Mouse (Mus musculus) liver, embryonic 14 days (tissue): ENCODE data around the gene Vmn1r87. TPM values are rescaled to one million over a fixed set of nuclear protein-coding genes. Genes with fewer than 3 reads are reported as not detected.

Experiments
- polyA plus RNA-seq: library from polyadenylated mRNA; depleted of rRNA; stranded (reverse); fragments of >200 nt; gene quantifications from 2 replicates; pipeline ENCODE4 v1.2.3, GENCODE M21; 2012; rRNA removed

Vmn1r87 gene
- not detected in 2 replicates for polyA plus RNA-seq

DNA sequence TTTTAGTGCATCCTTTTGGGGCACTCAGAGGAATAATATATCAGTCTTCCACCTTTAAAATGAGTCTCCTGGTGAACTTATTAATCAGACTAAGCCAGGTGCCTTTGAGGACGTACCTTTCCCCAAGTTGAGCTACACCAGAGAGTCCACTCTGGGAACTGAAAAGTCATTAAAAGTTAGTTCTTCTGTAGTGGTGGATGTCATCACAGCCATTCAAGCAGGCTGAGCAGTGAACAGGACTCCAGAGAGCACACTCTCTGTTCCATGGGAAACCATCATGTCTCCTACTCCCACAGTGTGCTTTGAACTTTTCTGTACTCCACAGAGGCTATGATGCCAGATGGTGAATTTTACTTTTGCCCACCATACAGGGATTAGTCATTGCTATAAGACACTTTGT, at the start of gene Vmn1r87:
TSS of gene Vmn1r87 (minus strand) at position 101 of the 400 bp plus-strand sequence.

GRCm38 (mm10) chr7:13159268-13159667, 19.3 kb upstream of the Vmn1r87 start, which contains the start of gene Vmn1r88:
Vmn1r88 (plus strand) TSS chr7:13159568.

GRCm38 (mm10) chr7:13119817-13120216, 20.1 kb downstream of the Vmn1r87 start, which contains the start of gene Vmn1r86:
Vmn1r86 (minus strand) TSS chr7:13119917.

GRCm38 (mm10) chr7:13095073-13095472, 44.9 kb downstream of the Vmn1r87 start, which contains the start of gene Vmn1r85:
Vmn1r85 (minus strand) TSS chr7:13095173.

Other genes starting within 250 kb of the Vmn1r87 start
- 3.1 and 3.7 TPM in 2 replicates for gene Zscan22, start 242.3 kb downstream of the Vmn1r87 start, polyA plus RNA-seq
- 1,643 and 1,838 TPM in 2 replicates for gene Rps5, start 217.9 kb downstream of the Vmn1r87 start, polyA plus RNA-seq
- gene Rnf225, start 212.7 kb downstream of the Vmn1r87 start, polyA plus RNA-seq, result 0.42 and 0.56 TPM in 2 replicates
- 1.6 and 1.7 TPM in 2 replicates for gene Zfp324, start 174.3 kb downstream of the Vmn1r87 start, polyA plus RNA-seq
- gene Zfp446, start 162.3 kb downstream of the Vmn1r87 start, polyA plus RNA-seq, result 2.1 and 2.4 TPM in 2 replicates
- 4.0 and 4.9 TPM in 2 replicates for gene Slc27a5, start 142.0 kb downstream of the Vmn1r87 start, polyA plus RNA-seq
- 116 and 134 TPM in 2 replicates for gene Trim28, start 141.0 kb downstream of the Vmn1r87 start, polyA plus RNA-seq
- 7.9 and 10.2 TPM in 2 replicates for gene Zbtb45, start 130.1 kb downstream of the Vmn1r87 start, polyA plus RNA-seq
- gene Chmp2a, start 105.3 kb downstream of the Vmn1r87 start, polyA plus RNA-seq, result 106 and 108 TPM in 2 replicates
- 95.1 and 109 TPM in 2 replicates for gene Ube2m, start 101.9 kb downstream of the Vmn1r87 start, polyA plus RNA-seq
- 0.50 and 0.62 TPM in 2 replicates for gene Mzf1, start 85.4 kb downstream of the Vmn1r87 start, polyA plus RNA-seq
- gene Vmn1r85, start 45.0 kb downstream of the Vmn1r87 start, polyA plus RNA-seq, result not detected in 2 replicates
- not detected in 2 replicates for gene Vmn1r86, start 20.2 kb downstream of the Vmn1r87 start, polyA plus RNA-seq
- gene Vmn1r88, start 19.4 kb upstream of the Vmn1r87 start, polyA plus RNA-seq, result under 0.01 TPM in 1 of 2 replicates, not detected in the other
- gene Vmn1r89, start 72.9 kb upstream of the Vmn1r87 start, polyA plus RNA-seq, result not detected in 2 replicates
- gene Lig1, start 137.1 kb upstream of the Vmn1r87 start, polyA plus RNA-seq, result 69.0 and 75.7 TPM in 2 replicates
- gene Zswim9, start 138.6 kb upstream of the Vmn1r87 start, polyA plus RNA-seq, result 1.7 and 1.8 TPM in 2 replicates
- gene Pla2g4c, start 184.5 kb upstream of the Vmn1r87 start, polyA plus RNA-seq, result 1.4 and 2.6 TPM in 2 replicates